Mouse (Mus musculus) myocyte (in vitro differentiated cells): ENCODE results near the gene Nccrp1.

ENCODE experiments used
- POLR2A ChIP-seq: IDR thresholded peaks from one replicate; pipeline ENCODE4 v1.6.1; 2011; ENCODE audit warnings: low read depth, mild to moderate bottlenecking, control low read depth, moderate library complexity; ENCODE audit not compliant: insufficient read length
- TCF12 ChIP-seq: IDR thresholded peaks from one replicate; pipeline ENCODE4 v1.6.1; 2011; ENCODE audit warnings: mild to moderate bottlenecking, control low read depth; ENCODE audit not compliant: poor library complexity, insufficient read depth, severe bottlenecking
- USF1 ChIP-seq: IDR thresholded peaks from one replicate; pipeline ENCODE4 v1.6.1; 2011; ENCODE audit warnings: low read depth, mild to moderate bottlenecking, control low read depth, moderate library complexity

- TF ChIP-seq POLR2A (no peak), USF1 (no peak), TCF12 (no peak)
These were observed 24.1 kb upstream of the Nccrp1 start for GRCm38 (mm10) chr7:28570982-28571682.
